Mouse (Mus musculus): ENCODE results near the gene Gm42906. TPM values are rescaled to one million over a fixed set of nuclear protein-coding genes. Genes with fewer than 3 reads are reported as not detected.

The Gm42906 gene
- polyA plus RNA-seq, 1 experiment = not detected

- H3K4me3 ChIP-seq (ENCODE audit: low read depth, low read length) = no peak overlapping the region
- no peaks in the 10 kb centered on the region for H3K36me3 ChIP-seq (ENCODE audit: control insufficient read depth, insufficient read depth, low read length, poor library complexity, severe bottlenecking)
- 0 out of 2 replicates have a peak, but pooled peaks cover 3% of the 10 kb centered on the region for H3K9me3 ChIP-seq (replicated peaks; ENCODE audit: control insufficient read depth, insufficient read depth, low read length, poor library complexity, severe bottlenecking)
- no peak for TF ChIP-seq POLR2A (IDR thresholded peaks at IDR 0.05; ENCODE audit: insufficient read depth, low read length)
- no peak for TF ChIP-seq EP300 (IDR thresholded peaks at IDR 0.05; ENCODE audit: insufficient read depth, low read depth, low read length)
- TF ChIP-seq CTCF (IDR thresholded peaks at IDR 0.05; ENCODE audit: low read depth, low read length) = no peak
- no peak overlapping the region for H3K27ac ChIP-seq (ENCODE audit: insufficient read depth, low read length)
- H3K27me3 ChIP-seq (ENCODE audit: control insufficient read depth, insufficient read depth, low read length, poor library complexity, severe bottlenecking) = no peaks in the 10 kb centered on the region
- no peak overlapping the region for H3K9ac ChIP-seq (ENCODE audit: low read depth, poor library complexity, severe bottlenecking)
- H3K4me1 ChIP-seq (ENCODE audit: control insufficient read depth, insufficient read depth, low read length) = no peaks in the 10 kb centered on the region
These were observed 79.5 kb downstream of the Gm42906 start for GRCm38 (mm10) chr5:151348418-151348817.

- no peak overlapping the region for H3K27ac ChIP-seq (ENCODE audit: insufficient read depth, low read length)
- no peak for TF ChIP-seq EP300 (IDR thresholded peaks at IDR 0.05; ENCODE audit: insufficient read depth, low read depth, low read length)
- no peak for TF ChIP-seq CTCF (IDR thresholded peaks at IDR 0.05; ENCODE audit: low read depth, low read length)
- TF ChIP-seq POLR2A (IDR thresholded peaks at IDR 0.05; ENCODE audit: insufficient read depth, low read length) = no peak
- no peak overlapping the region for H3K9ac ChIP-seq (ENCODE audit: low read depth, poor library complexity, severe bottlenecking)
- no peaks in the 10 kb centered on the region for H3K27me3 ChIP-seq (ENCODE audit: control insufficient read depth, insufficient read depth, low read length, poor library complexity, severe bottlenecking)
- no peak overlapping the region for H3K4me3 ChIP-seq (ENCODE audit: low read depth, low read length)
- H3K9me3 ChIP-seq (replicated peaks; ENCODE audit: control insufficient read depth, insufficient read depth, low read length, poor library complexity, severe bottlenecking) = no peaks in the 10 kb centered on the region
- H3K4me1 ChIP-seq (ENCODE audit: control insufficient read depth, insufficient read depth, low read length) = no peaks in the 10 kb centered on the region
- H3K36me3 ChIP-seq (ENCODE audit: control insufficient read depth, insufficient read depth, low read length, poor library complexity, severe bottlenecking) = no peaks in the 10 kb centered on the region
These were observed 81.3 kb downstream of the Gm42906 start for GRCm38 (mm10) chr5:151346626-151347025.

- Histone ChIP-seq H3K9ac (ENCODE audit: low read depth, poor library complexity, severe bottlenecking) (no peak overlapping the region), H3K9me3 (replicated peaks; ENCODE audit: control insufficient read depth, insufficient read depth, low read length, poor library complexity, severe bottlenecking) (no peaks in the 10 kb centered on the region), H3K36me3 (ENCODE audit: control insufficient read depth, insufficient read depth, low read length, poor library complexity, severe bottlenecking) (no peaks in the 10 kb centered on the region), H3K4me3 (ENCODE audit: low read depth, low read length) (no peak overlapping the region), H3K27ac (ENCODE audit: insufficient read depth, low read length) (no peak overlapping the region), H3K4me1 (ENCODE audit: control insufficient read depth, insufficient read depth, low read length) (no peaks in the 10 kb centered on the region), H3K27me3 (ENCODE audit: control insufficient read depth, insufficient read depth, low read length, poor library complexity, severe bottlenecking) (no peaks in the 10 kb centered on the region)
- TF ChIP-seq POLR2A (IDR thresholded peaks at IDR 0.05; ENCODE audit: insufficient read depth, low read length) (no peak), CTCF (IDR thresholded peaks at IDR 0.05; ENCODE audit: low read depth, low read length) (no peak), EP300 (IDR thresholded peaks at IDR 0.05; ENCODE audit: insufficient read depth, low read depth, low read length) (no peak)
These were observed 83.2 kb downstream of the Gm42906 start for GRCm38 (mm10) chr5:151344737-151345136.

DNA sequence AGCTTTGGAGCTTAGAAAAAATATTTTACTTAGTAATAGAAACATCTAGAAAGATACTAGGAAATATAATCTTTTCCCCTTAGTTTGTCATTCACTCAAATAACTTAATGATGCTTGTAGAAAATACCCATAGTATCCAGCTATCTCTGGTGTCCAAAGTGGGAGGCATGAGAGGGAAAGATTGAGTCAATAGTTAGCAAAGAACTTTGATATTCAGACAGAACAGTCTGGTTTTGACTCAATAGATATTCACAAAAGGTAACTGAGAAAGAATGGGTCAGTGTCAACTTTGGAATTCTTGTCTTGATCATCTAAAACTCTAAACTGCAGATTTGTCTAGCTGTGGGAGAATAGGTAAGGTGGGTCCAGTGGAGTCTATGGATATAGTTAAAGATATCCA is 94.3 kb downstream of the Gm42906 start:
- Histone ChIP-seq H3K27ac (ENCODE audit: insufficient read depth, low read length) (no peak overlapping the region), H3K9me3 (replicated peaks; ENCODE audit: control insufficient read depth, insufficient read depth, low read length, poor library complexity, severe bottlenecking) (no peaks in the 10 kb centered on the region), H3K4me1 (ENCODE audit: control insufficient read depth, insufficient read depth, low read length) (no peaks in the 10 kb centered on the region), H3K36me3 (ENCODE audit: control insufficient read depth, insufficient read depth, low read length, poor library complexity, severe bottlenecking) (no peaks in the 10 kb centered on the region), H3K27me3 (ENCODE audit: control insufficient read depth, insufficient read depth, low read length, poor library complexity, severe bottlenecking) (no peaks in the 10 kb centered on the region), H3K4me3 (ENCODE audit: low read depth, low read length) (no peak overlapping the region), H3K9ac (ENCODE audit: low read depth, poor library complexity, severe bottlenecking) (no peak overlapping the region)
- TF ChIP-seq POLR2A (IDR thresholded peaks at IDR 0.05; ENCODE audit: insufficient read depth, low read length) (no peak), CTCF (IDR thresholded peaks at IDR 0.05; ENCODE audit: low read depth, low read length) (no peak), EP300 (IDR thresholded peaks at IDR 0.05; ENCODE audit: insufficient read depth, low read depth, low read length) (no peak)

GRCm38 (mm10) chr5:151333191-151333594 is 94.8 kb downstream of the Gm42906 start:
- Histone ChIP-seq H3K4me1 (ENCODE audit: control insufficient read depth, insufficient read depth, low read length) (no peaks in the 10 kb centered on the region), H3K9ac (ENCODE audit: low read depth, poor library complexity, severe bottlenecking) (no peak overlapping the region), H3K36me3 (ENCODE audit: control insufficient read depth, insufficient read depth, low read length, poor library complexity, severe bottlenecking) (no peaks in the 10 kb centered on the region)

DNA sequence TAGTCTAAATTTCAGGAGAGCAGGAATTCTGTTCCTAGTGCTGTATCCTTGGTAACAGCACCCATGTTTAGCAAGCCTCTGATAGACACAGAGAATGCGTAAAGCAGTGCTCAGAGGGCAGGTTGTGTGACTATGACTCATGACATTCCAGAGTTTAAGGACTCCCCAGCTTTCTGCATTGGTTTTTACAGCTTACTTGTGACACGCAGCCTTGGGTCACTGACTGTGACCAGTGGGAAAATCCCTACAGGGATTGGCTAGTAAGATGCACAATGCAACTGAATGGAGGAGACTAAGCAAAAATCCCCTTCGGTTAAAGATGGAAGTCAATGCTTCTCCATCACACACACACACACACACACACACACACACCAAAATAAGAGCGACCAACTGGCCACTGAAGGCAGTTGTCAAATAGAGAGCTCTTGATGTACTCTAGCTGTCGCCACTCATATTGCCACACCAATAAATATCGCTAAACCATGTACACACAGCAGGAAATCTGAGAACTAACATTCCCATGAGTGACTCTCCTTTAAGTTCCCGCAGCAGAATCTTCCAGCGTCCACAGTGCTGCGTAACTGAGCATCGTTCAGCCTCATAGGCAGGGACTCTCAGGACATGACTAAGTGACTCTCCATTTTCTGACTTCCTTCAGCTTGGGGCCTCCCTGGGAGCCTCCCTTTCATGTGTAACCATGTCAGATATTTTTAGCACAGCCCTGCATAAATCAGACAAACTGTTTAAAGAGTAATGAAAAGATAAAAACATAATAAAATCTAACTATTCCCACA is 112.0 kb downstream of the Gm42906 start:
- no peaks in the 10 kb centered on the region for H3K9me3 ChIP-seq (replicated peaks; ENCODE audit: control insufficient read depth, insufficient read depth, low read length, poor library complexity, severe bottlenecking)
- H3K27ac ChIP-seq (ENCODE audit: insufficient read depth, low read length) = no peak overlapping the region
- no peaks in the 10 kb centered on the region for H3K4me1 ChIP-seq (ENCODE audit: control insufficient read depth, insufficient read depth, low read length)
- TF ChIP-seq POLR2A (IDR thresholded peaks at IDR 0.05; ENCODE audit: insufficient read depth, low read length) (no peak), CTCF (IDR thresholded peaks at IDR 0.05; ENCODE audit: low read depth, low read length) (no peak), EP300 (IDR thresholded peaks at IDR 0.05; ENCODE audit: insufficient read depth, low read depth, low read length) (no peak)
- H3K27me3 ChIP-seq (ENCODE audit: control insufficient read depth, insufficient read depth, low read length, poor library complexity, severe bottlenecking) = no peaks in the 10 kb centered on the region
- no peak overlapping the region for H3K9ac ChIP-seq (ENCODE audit: low read depth, poor library complexity, severe bottlenecking)
- H3K4me3 ChIP-seq (ENCODE audit: low read depth, low read length) = no peak overlapping the region
- no peaks in the 10 kb centered on the region for H3K36me3 ChIP-seq (ENCODE audit: control insufficient read depth, insufficient read depth, low read length, poor library complexity, severe bottlenecking)

More at GRCm38 (mm10) chr5:151333191-151333594, 94.8 kb downstream of the Gm42906 start:
- Histone ChIP-seq H3K4me3 (ENCODE audit: low read depth, low read length) (no peak overlapping the region), H3K9me3 (replicated peaks; ENCODE audit: control insufficient read depth, insufficient read depth, low read length, poor library complexity, severe bottlenecking) (no peaks in the 10 kb centered on the region), H3K27me3 (ENCODE audit: control insufficient read depth, insufficient read depth, low read length, poor library complexity, severe bottlenecking) (no peaks in the 10 kb centered on the region), H3K27ac (ENCODE audit: insufficient read depth, low read length) (no peak overlapping the region)
- TF ChIP-seq POLR2A (IDR thresholded peaks at IDR 0.05; ENCODE audit: insufficient read depth, low read length) (no peak), EP300 (IDR thresholded peaks at IDR 0.05; ENCODE audit: insufficient read depth, low read depth, low read length) (no peak), CTCF (IDR thresholded peaks at IDR 0.05; ENCODE audit: low read depth, low read length) (no peak)
